Comparison of ENCODE assay signal across 16 mouse cellular contexts in genomic region chr10:93259826-93260225, GRCm38 (mm10). TPM values are rescaled to one million over a fixed set of nuclear protein-coding genes. Genes with fewer than 3 reads are reported as not detected.
DNase-seq lines count a peak whose midpoint lies in the region; ATAC-seq and TF ChIP-seq lines count a peak whose summit lies in the region.
"Had no signal": no experiment of that assay in that cellular context is flagged by ENCODE, and none has a peak within 500 bp of the region (broad histone marks: within the 10 kb centered on the region; RNA-seq: fewer than 3 reads in every experiment).

No protein-coding gene starts in this region.

- TF ChIP-seq CTCF in heart, adult 2 months (IDR thresholded peaks at IDR 0.05): no peak
- no peak for TF ChIP-seq CTCF in layer of hippocampus, adult 2 months (conservative IDR thresholded peaks at IDR 0.05)

- WGBS in forebrain, embryonic 14.5 days: 35% methylated on average over 5 of the region's 5 CpGs
- WGBS in forebrain, embryonic 16.5 days: 41% methylated on average over 5 of the region's 5 CpGs
- 30% methylated on average over 5 of the region's 5 CpGs for WGBS in heart, adult 2 months

- intact Hi-C loops in heart, adult 2 months (cut with DNase I): no loop called here

- TF ChIP-seq EP300 in heart, adult 2 months (IDR thresholded peaks at IDR 0.05; ENCODE audit: insufficient read depth, low read depth, low read length): no peak

- H3K4me2 ChIP-seq in forebrain, embryonic 14.5 days (ENCODE audit: low read length): no peak overlapping the region
- H3K4me2 ChIP-seq in forebrain, embryonic 16.5 days (ENCODE audit: low read length): no peak overlapping the region
- H3K4me2 ChIP-seq: embryonic facial prominence, embryonic 15.5 days; heart, embryonic 12.5 days; hindbrain, embryonic 13.5 days had no signal

- H3K79me2 ChIP-seq in heart, adult 2 months (replicated peaks; ENCODE audit: control insufficient read depth, insufficient read depth, low read length): no peaks in the 10 kb centered on the region

- no peaks in the 10 kb centered on the region for H3K36me3 ChIP-seq in forebrain, embryonic 14.5 days (ENCODE audit: control insufficient read depth, insufficient read depth, low read length)
- no peaks in the 10 kb centered on the region for H3K36me3 ChIP-seq in forebrain, embryonic 16.5 days (ENCODE audit: control insufficient read depth, insufficient read depth)
- peaks cover 26% of the 10 kb centered on the region for H3K36me3 ChIP-seq in heart, adult 2 months (ENCODE audit: control insufficient read depth, insufficient read depth, low read length)
- H3K36me3 ChIP-seq: hindbrain, embryonic 13.5 days had no signal

- H3K9ac ChIP-seq in forebrain, embryonic 14.5 days (ENCODE audit: low read length): no peak overlapping the region
- no peak overlapping the region for H3K9ac ChIP-seq in forebrain, embryonic 16.5 days (replicated peaks; ENCODE audit: low read depth, low read length)
- no peak overlapping the region for H3K9ac ChIP-seq in heart, adult 2 months (ENCODE audit: low read depth, low read length)
- H3K9ac ChIP-seq: embryonic facial prominence, embryonic 15.5 days; heart, embryonic 12.5 days; hindbrain, embryonic 13.5 days had no signal

- ATAC-seq in forebrain, embryonic 14.5 days: no peak
- ATAC-seq in forebrain, embryonic 16.5 days: no peak
- ATAC-seq: intestine, embryonic 16.5 days had no signal

- no peak for TF ChIP-seq POLR2A in heart, adult 2 months (IDR thresholded peaks at IDR 0.05; ENCODE audit: insufficient read depth, low read depth, low read length)

- H3K9me3 ChIP-seq in forebrain, embryonic 14.5 days (replicated peaks; ENCODE audit: control insufficient read depth, low read length): no peaks in the 10 kb centered on the region
- H3K9me3 ChIP-seq in forebrain, embryonic 16.5 days (ENCODE audit: control insufficient read depth, low read length): no peaks in the 10 kb centered on the region
- H3K9me3 ChIP-seq: embryonic facial prominence, embryonic 15.5 days; heart, embryonic 12.5 days; hindbrain, embryonic 13.5 days had no signal

- H3K27me3 ChIP-seq in forebrain, embryonic 14.5 days (replicated peaks; ENCODE audit: control insufficient read depth, insufficient read depth, low read length): no peaks in the 10 kb centered on the region
- no peaks in the 10 kb centered on the region for H3K27me3 ChIP-seq in forebrain, embryonic 16.5 days (replicated peaks; ENCODE audit: control insufficient read depth, insufficient read depth, low read length)
- no peaks in the 10 kb centered on the region for H3K27me3 ChIP-seq in heart, adult 2 months (ENCODE audit: control insufficient read depth, insufficient read depth, low read length)
- H3K27me3 ChIP-seq: embryonic facial prominence, embryonic 15.5 days; heart, embryonic 12.5 days; hindbrain, embryonic 13.5 days had no signal

- H3K4me3 ChIP-seq in forebrain, embryonic 14.5 days (ENCODE audit: low read depth, low read length): no peak overlapping the region
- H3K4me3 ChIP-seq in forebrain, embryonic 16.5 days (replicated peaks; ENCODE audit: low read length): no peak overlapping the region
- no peak overlapping the region for H3K4me3 ChIP-seq in heart, adult 2 months
- no peak overlapping the region for H3K4me3 ChIP-seq in layer of hippocampus, adult 2 months
- H3K4me3 ChIP-seq: embryonic facial prominence, embryonic 15.5 days; erythroblast, embryonic 14.5 days; heart, embryonic 12.5 days; hindbrain, embryonic 13.5 days had no signal

- H3K27ac ChIP-seq in forebrain, embryonic 14.5 days (ENCODE audit: low read depth, low read length): no peak overlapping the region
- H3K27ac ChIP-seq in forebrain, embryonic 16.5 days (ENCODE audit: low read length): no peak overlapping the region
- no peak overlapping the region for H3K27ac ChIP-seq in heart, adult 2 months
- peak overlapping the region; percentile 33; the same call in 1 of the 2 replicates for H3K27ac ChIP-seq in layer of hippocampus, adult 2 months
- H3K27ac ChIP-seq: embryonic facial prominence, embryonic 15.5 days; hindbrain, embryonic 13.5 days had no signal

- peak; percentile 49 for DNase-seq in forebrain, embryonic 14.5 days (ENCODE audit: low spot score)
- DNase-seq in heart, postnatal 4 days: peak; percentile 56
- no peak for DNase-seq in heart, adult 2 months
- DNase-seq in layer of hippocampus, adult 2 months (ENCODE audit: low spot score in 2 of 2): no peak
- DNase-seq in layer of hippocampus, adult 9-10 months (ENCODE audit: low spot score): no peak
- no peak for DNase-seq in spleen, postnatal 14 days (ENCODE audit: low spot score in 2 of 2)
- DNase-seq: adrenal gland, postnatal 10 days; embryo, embryonic 11 days; gastrocnemius, postnatal 36 days; heart, adult 18-20 months had no signal

- H3K4me1 ChIP-seq in forebrain, embryonic 14.5 days (ENCODE audit: control insufficient read depth, insufficient read depth, low read length): peaks cover 64% of the 10 kb centered on the region
- peaks cover 61% of the 10 kb centered on the region for H3K4me1 ChIP-seq in forebrain, embryonic 16.5 days (replicated peaks; ENCODE audit: control insufficient read depth, insufficient read depth, low read length)
- peaks cover 30% of the 10 kb centered on the region for H3K4me1 ChIP-seq in heart, adult 2 months (ENCODE audit: control insufficient read depth, insufficient read depth, low read length)

RNA-seq across cellular contexts. Expression of gene Elk3, which starts 51.1 kb away (rescaled TPM):
- polyA plus RNA-seq in forebrain, embryonic 14.5 days (2014; fragmentation: Nextera tagmentation; extraction: Ambion mirVana): 7.0 and 11.0 TPM in 2 replicates
- 6.6 and 9.8 TPM in 2 replicates for polyA plus RNA-seq in forebrain, embryonic 16.5 days (2015; fragmentation: Nextera tagmentation; extraction: Ambion mirVana)
- 100 to 1,000 TPM; 102 to 103 TPM for total RNA-seq in heart, postnatal 4 days (2021)
- 10 to 100 TPM; 33.8 to 39.4 TPM for total RNA-seq in heart, adult 2 months (2021)
- polyA plus RNA-seq in heart, adult 2 months (2012; rRNA removed): 31.9 and 32.1 TPM in 2 replicates
- total RNA-seq in layer of hippocampus, adult 2 months (2021): 1 to 10 TPM; 8.9 to 9.7 TPM

Comparison
In these comparisons a context has a peak if more than half of its experiments do, and no peak if none do; other contexts are left out.
1. DNase-seq: peak in forebrain, embryonic 14.5 days (single experiment) and heart, postnatal 4 days (single experiment); none in heart, adult 2 months (0 of 2), layer of hippocampus, adult 2 months (0 of 2), layer of hippocampus, adult 9-10 months (single experiment) and spleen, postnatal 14 days (0 of 2).